Comparison of ENCODE assay signal across 21 mouse cellular contexts in genomic region chr19:32214905-32215806, GRCm38 (mm10).
DNase-seq lines count a peak whose midpoint lies in the region; ATAC-seq and TF ChIP-seq lines count a peak whose summit lies in the region.
"Had no signal": no experiment of that assay in that cellular context is flagged by ENCODE, and none has a peak within 500 bp of the region (broad histone marks: within the 10 kb centered on the region; RNA-seq: fewer than 3 reads in every experiment).

No protein-coding gene starts in this region.

- no peaks in the 10 kb centered on the region for H3K36me3 ChIP-seq in heart, postnatal 0 days (replicated peaks; ENCODE audit: control insufficient read depth, insufficient read depth, low read length)
- H3K36me3 ChIP-seq in forebrain, embryonic 13.5 days (ENCODE audit: poor library complexity, severe bottlenecking): no peaks in the 10 kb centered on the region
- H3K36me3 ChIP-seq: hindbrain, embryonic 10.5 days; limb, embryonic 10.5 days; midbrain, embryonic 15.5 days had no signal

- intact Hi-C loops in heart, postnatal 10 days (cut with DNase I): loop anchor here (5.0 kb wide), 3 partner anchors 72 to 172 kb away; partner anchors contain the start of gene Sgms1

- no peak overlapping the region for H3K9ac ChIP-seq in heart, postnatal 0 days (replicated peaks; ENCODE audit: low read depth, low read length)
- H3K9ac ChIP-seq in forebrain, embryonic 13.5 days: no peak overlapping the region
- H3K9ac ChIP-seq: liver, embryonic 13.5 days; midbrain, embryonic 15.5 days had no signal

- 61% methylated on average over 12 of the region's 12 CpGs for WGBS in heart, postnatal 0 days
- WGBS in forebrain, embryonic 13.5 days: 80% methylated on average over 12 of the region's 12 CpGs

- no peaks in the 10 kb centered on the region for H3K9me3 ChIP-seq in heart, postnatal 0 days (replicated peaks; ENCODE audit: control insufficient read depth, low read length)
- no peaks in the 10 kb centered on the region for H3K9me3 ChIP-seq in forebrain, embryonic 13.5 days (replicated peaks)
- H3K9me3 ChIP-seq: G1E; hindbrain, embryonic 10.5 days; limb, embryonic 10.5 days; liver, embryonic 13.5 days; midbrain, embryonic 15.5 days had no signal

- TF ChIP-seq EP300 in heart, postnatal 0 days (IDR thresholded peaks at IDR 0.05; ENCODE audit: low read depth): no peak

- ATAC-seq in heart, postnatal 0 days (ENCODE audit: insufficient read depth, low read depth): no peak
- ATAC-seq in megakaryocyte progenitor cell, adult 5-6 weeks (replicated peaks; ENCODE audit: poor library complexity): peak; percentile 36
- no peak for ATAC-seq in forebrain, embryonic 13.5 days
- ATAC-seq: hindbrain, postnatal 0 days; midbrain, embryonic 15.5 days had no signal

- peak overlapping the region; percentile 39 for H3K27ac ChIP-seq in heart, postnatal 0 days (ENCODE audit: low read depth)
- H3K27ac ChIP-seq in forebrain, embryonic 13.5 days: no peak overlapping the region
- H3K27ac ChIP-seq: hindbrain, embryonic 10.5 days; hindbrain, postnatal 0 days; limb, embryonic 10.5 days; liver, embryonic 13.5 days; midbrain, embryonic 15.5 days had no signal

- no peak for DNase-seq in heart, postnatal 0 days (ENCODE audit: low spot score)
- no peak for DNase-seq in heart, postnatal 10 days
- DNase-seq in MN1 (ENCODE audit: low spot score): peak; percentile 25
- DNase-seq in lung, postnatal 10 days: peak; percentile 57
- no peak for DNase-seq in adrenal gland, postnatal 14 days
- no peak for DNase-seq in kidney, postnatal 4 days
- DNase-seq: adrenal gland, postnatal 36 days; cerebellum, adult 8-10 months; heart, adult 11 months; kidney, adult 8-10 months; kidney, postnatal 14 days; liver, embryonic 13.5 days; retina, postnatal 1 day; right cerebral cortex, postnatal 4 days had no signal

- no peak overlapping the region for H3K4me2 ChIP-seq in heart, postnatal 0 days (ENCODE audit: low read depth, low read length)
- no peak overlapping the region for H3K4me2 ChIP-seq in forebrain, embryonic 13.5 days
- H3K4me2 ChIP-seq: liver, embryonic 13.5 days; midbrain, embryonic 15.5 days had no signal

- H3K4me3 ChIP-seq in heart, postnatal 0 days (ENCODE audit: low read depth, low read length): no peak overlapping the region
- H3K4me3 ChIP-seq in forebrain, embryonic 13.5 days: no peak overlapping the region
- H3K4me3 ChIP-seq: hindbrain, embryonic 10.5 days; limb, embryonic 10.5 days; liver, embryonic 13.5 days; midbrain, embryonic 15.5 days had no signal

- no peak for TF ChIP-seq CTCF in heart, postnatal 0 days (IDR thresholded peaks at IDR 0.05; ENCODE audit: low read depth)

- H3K27me3 ChIP-seq in heart, postnatal 0 days (ENCODE audit: control insufficient read depth, insufficient read depth, low read length): no peaks in the 10 kb centered on the region
- 0 out of 2 replicates have a peak, but pooled peaks cover 6% of the 10 kb centered on the region for H3K27me3 ChIP-seq in forebrain, embryonic 13.5 days
- H3K27me3 ChIP-seq: liver, embryonic 13.5 days had no signal

- peaks cover 17% of the 10 kb centered on the region for H3K4me1 ChIP-seq in heart, postnatal 0 days (ENCODE audit: control insufficient read depth, insufficient read depth)
- H3K4me1 ChIP-seq in forebrain, embryonic 13.5 days: peaks cover 8% of the 10 kb centered on the region

Comparison
In these comparisons a context has a peak if more than half of its experiments do, and no peak if none do; other contexts are left out.
1. DNase-seq: peak in MN1 (single experiment) and lung, postnatal 10 days (single experiment); none in heart, postnatal 0 days (single experiment), heart, postnatal 10 days (0 of 2), adrenal gland, postnatal 14 days (single experiment) and kidney, postnatal 4 days (0 of 2).